Mouse (Mus musculus): ENCODE data around the gene Cd68.

GRCm38 (mm10) chr11:69684936-69685335, 19.0 kb upstream of the Cd68 start:
- TF ChIP-seq CTCF (IDR thresholded peaks at IDR 0.05; ENCODE audit: control insufficient read depth, insufficient read depth, low read length) (no peak), POLR2A (IDR thresholded peaks at IDR 0.05; ENCODE audit: borderline replicate concordance, control insufficient read depth, low read depth, low read length) (no peak)

Measured in bone marrow, adult 2 months (tissue).